In the genomic region with DNA sequence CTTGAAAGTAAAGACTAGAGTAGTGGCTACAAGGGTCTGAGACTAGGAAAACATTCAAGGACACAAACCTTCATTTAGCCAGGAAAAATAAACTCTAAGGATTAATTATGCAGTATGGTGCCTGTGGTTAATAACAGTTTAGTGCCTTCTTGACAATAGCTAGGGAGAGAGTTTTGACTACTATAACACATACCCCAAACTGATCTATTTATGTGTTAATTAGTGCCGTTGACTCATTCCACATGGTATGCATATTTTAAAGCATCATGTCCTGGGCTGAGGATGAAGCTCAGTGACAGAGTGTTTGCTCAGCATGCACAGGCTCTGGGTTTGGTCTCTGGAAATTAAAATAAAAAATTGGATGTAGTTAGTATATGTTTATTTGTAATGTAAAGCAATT, we compare ENCODE assay signal across 24 mouse cellular contexts.
A peak's percentile ranks its signal among the peaks of the same experiment; 100 is the strongest.
DNase-seq lines count a peak whose midpoint lies in the region; ATAC-seq and TF ChIP-seq lines count a peak whose summit lies in the region.
"Had no signal": no experiment of that assay in that cellular context is flagged by ENCODE, and none has a peak within 500 bp of the region (broad histone marks: within the 10 kb centered on the region; RNA-seq: fewer than 3 reads in every experiment).

No protein-coding gene starts in this region.

- no peak overlapping the region for H3K9ac ChIP-seq in forebrain, embryonic 12.5 days
- no peak overlapping the region for H3K9ac ChIP-seq in forebrain, postnatal 0 days
- H3K9ac ChIP-seq in forebrain, embryonic 15.5 days (replicated peaks): no peak overlapping the region
- H3K9ac ChIP-seq: embryonic facial prominence, embryonic 12.5 days; hindbrain, embryonic 12.5 days had no signal

- no peaks in the 10 kb centered on the region for H3K36me3 ChIP-seq in forebrain, embryonic 12.5 days (replicated peaks)
- H3K36me3 ChIP-seq in forebrain, postnatal 0 days (ENCODE audit: insufficient read depth): no peaks in the 10 kb centered on the region
- no peaks in the 10 kb centered on the region for H3K36me3 ChIP-seq in forebrain, embryonic 15.5 days
- H3K36me3 ChIP-seq: embryonic facial prominence, embryonic 12.5 days; G1E; heart, embryonic 10.5 days; hindbrain, embryonic 12.5 days had no signal

- no peaks in the 10 kb centered on the region for H3K9me3 ChIP-seq in forebrain, embryonic 12.5 days
- H3K9me3 ChIP-seq in forebrain, postnatal 0 days (ENCODE audit: low read length): no peaks in the 10 kb centered on the region
- H3K9me3 ChIP-seq in forebrain, embryonic 15.5 days: no peaks in the 10 kb centered on the region
- H3K9me3 ChIP-seq: embryonic facial prominence, embryonic 12.5 days; heart, embryonic 10.5 days; hindbrain, embryonic 12.5 days had no signal

- H3K4me2 ChIP-seq in forebrain, embryonic 12.5 days: no peak overlapping the region
- no peak overlapping the region for H3K4me2 ChIP-seq in forebrain, postnatal 0 days (ENCODE audit: low read depth)
- H3K4me2 ChIP-seq in forebrain, embryonic 15.5 days (replicated peaks): no peak overlapping the region
- H3K4me2 ChIP-seq: embryonic facial prominence, embryonic 12.5 days; hindbrain, embryonic 12.5 days had no signal

- H3K27ac ChIP-seq in forebrain, embryonic 12.5 days: no peak overlapping the region
- H3K27ac ChIP-seq in forebrain, postnatal 0 days (ENCODE audit: low read depth, low read length): no peak overlapping the region
- H3K27ac ChIP-seq in forebrain, embryonic 15.5 days (replicated peaks): no peak overlapping the region
- H3K27ac ChIP-seq: embryonic facial prominence, embryonic 12.5 days; heart, embryonic 10.5 days; hindbrain, embryonic 12.5 days had no signal

- DNase-seq in forebrain, postnatal 0 days: no peak
- DNase-seq in frontal cortex, adult 2 months (ENCODE audit: extremely low spot score in 1 of 2, low spot score in 1 of 2): peak; percentile 23 to 29
- no peak for DNase-seq in frontal cortex, postnatal 10 days (ENCODE audit: low spot score in 2 of 2)
- DNase-seq in Muller cell, postnatal 12 days (ENCODE audit: inconsistent ontology term): peak; percentile 29
- no peak for DNase-seq in embryo, embryonic 10.5 days (ENCODE audit: low spot score)
- DNase-seq: adrenal gland, postnatal 14 days; B cell, adult 2 months; cerebellum, adult 8-10 months; cerebellum, postnatal 14 days; gastrocnemius, postnatal 10 days; heart, adult 18-20 months; heart, postnatal 10 days; heart, postnatal 4 days had no signal

- no peak overlapping the region for H3K4me3 ChIP-seq in forebrain, embryonic 12.5 days (replicated peaks)
- H3K4me3 ChIP-seq in forebrain, postnatal 0 days (ENCODE audit: low read depth, low read length): no peak overlapping the region
- H3K4me3 ChIP-seq in forebrain, embryonic 15.5 days: no peak overlapping the region
- H3K4me3 ChIP-seq: embryonic facial prominence, embryonic 12.5 days; heart, embryonic 10.5 days; hindbrain, embryonic 12.5 days had no signal

- peaks cover 8% of the 10 kb centered on the region; the same call in 1 of the 2 replicates for H3K4me1 ChIP-seq in forebrain, embryonic 12.5 days
- H3K4me1 ChIP-seq in forebrain, postnatal 0 days (ENCODE audit: insufficient read depth): no peaks in the 10 kb centered on the region
- H3K4me1 ChIP-seq in forebrain, embryonic 15.5 days: peaks cover 6% of the 10 kb centered on the region; the same call in 1 of the 2 replicates
- H3K4me1 ChIP-seq: heart, embryonic 10.5 days had no signal

- WGBS in forebrain, embryonic 12.5 days: 31% methylated on average over 1 of the region's 1 CpGs
- WGBS in forebrain, postnatal 0 days: 15% methylated on average over 1 of the region's 1 CpGs
- WGBS in forebrain, embryonic 15.5 days: 15% methylated on average over 1 of the region's 1 CpGs

- no peak for TF ChIP-seq CTCF in forebrain, postnatal 0 days (IDR thresholded peaks at IDR 0.05; ENCODE audit: low read depth)

- no peaks in the 10 kb centered on the region for H3K27me3 ChIP-seq in forebrain, embryonic 12.5 days
- H3K27me3 ChIP-seq in forebrain, postnatal 0 days (ENCODE audit: insufficient read depth, low read length): no peaks in the 10 kb centered on the region
- H3K27me3 ChIP-seq in forebrain, embryonic 15.5 days: no peaks in the 10 kb centered on the region
- H3K27me3 ChIP-seq: embryonic facial prominence, embryonic 12.5 days; hindbrain, embryonic 12.5 days had no signal

- ATAC-seq in forebrain, embryonic 12.5 days (ENCODE audit: low FRiP score): peak; percentile 17; the same call in 1 of the 2 replicates
- no peak; the same call in 1 of the 2 replicates for ATAC-seq in forebrain, postnatal 0 days
- ATAC-seq in forebrain, embryonic 15.5 days (replicated peaks): peak; percentile 61; the same call in 1 of the 2 replicates
- ATAC-seq: activated CD4-positive, CD25-positive, alpha-beta regulatory T cell, adult 4 months; CD4-positive, CD25-positive, alpha-beta regulatory T cell, adult 4 months; hindbrain, embryonic 16.5 days; inflammation-experienced regulatory T-cells, adult 6 months; intestine, postnatal 0 days had no signal

Comparison
In these comparisons a context has a peak if more than half of its experiments do, and no peak if none do; other contexts are left out.
1. DNase-seq: peak in frontal cortex, adult 2 months (2 of 2) and Muller cell, postnatal 12 days (single experiment); none in forebrain, postnatal 0 days (single experiment), frontal cortex, postnatal 10 days (0 of 2) and embryo, embryonic 10.5 days (single experiment).